Mouse (Mus musculus): Measurements from ENCODE around the gene H2-DMb2. TPM values are rescaled to one million over a fixed set of nuclear protein-coding genes. Genes with fewer than 3 reads are reported as not detected.

H2-DMb2 gene
- total and polyA plus RNA-seq, 2 experiments from 2014 or later = 1.0 to 2.4 TPM

- DNase-seq (peak; percentile 93), ATAC-seq (peak; percentile 90)
- Histone ChIP-seq H3K9me3 (ENCODE audit: low read length) (no peaks in the 10 kb centered on the region), H3K4me2 (ENCODE audit: low read depth) (peak overlapping the region; percentile 35), H3K4me1 (ENCODE audit: insufficient read depth) (no peaks in the 10 kb centered on the region), H3K9ac (no peak overlapping the region), H3K27me3 (ENCODE audit: insufficient read depth, low read length) (no peaks in the 10 kb centered on the region), H3K27ac (ENCODE audit: low read depth, low read length) (no peak overlapping the region), H3K36me3 (ENCODE audit: insufficient read depth) (no peaks in the 10 kb centered on the region), H3K4me3 (ENCODE audit: low read depth, low read length) (no peak overlapping the region)
- WGBS = 6% methylated on average over 12 of the region's 12 CpGs
- peak; percentile 90 for TF ChIP-seq CTCF (IDR thresholded peaks at IDR 0.05; ENCODE audit: low read depth)
Measured at GRCm38 (mm10) chr17:34101604-34102032, 41.5 kb upstream of the H2-DMb2 start.

DNA sequence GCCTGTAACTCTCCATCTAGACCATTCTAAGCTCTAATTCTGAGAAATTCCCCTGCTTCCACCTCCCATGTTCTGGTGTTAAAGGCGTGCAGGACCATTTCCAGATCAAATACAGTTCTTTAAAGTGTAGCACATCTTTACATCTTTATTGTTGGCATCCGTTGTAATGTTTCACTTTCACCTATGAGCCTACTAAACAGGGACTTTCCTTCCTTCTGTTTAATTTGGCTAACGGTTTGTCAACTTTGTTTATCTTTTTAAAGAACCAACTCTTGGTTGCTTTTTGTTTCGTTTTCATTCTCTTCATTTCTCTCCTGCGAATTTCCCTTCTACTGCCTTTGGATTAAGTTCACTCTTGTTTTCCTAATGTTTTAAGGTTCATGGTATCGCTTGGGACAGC, 40.3 kb upstream of the H2-DMb2 start:
- H3K27ac ChIP-seq (ENCODE audit: low read depth, low read length) = no peak overlapping the region
- WGBS = 76% methylated on average over 6 of the region's 6 CpGs
- no peak for ATAC-seq

GRCm38 (mm10) chr17:34104804-34105203, 38.3 kb upstream of the H2-DMb2 start:
- ATAC-seq (no peak), DNase-seq (no peak)
- WGBS = 86% methylated on average over 9 of the region's 9 CpGs

More for the DNA sequence above, 40.3 kb upstream of the H2-DMb2 start:
- H3K4me2 ChIP-seq (ENCODE audit: low read depth) = no peak overlapping the region
- no peak for TF ChIP-seq CTCF (IDR thresholded peaks at IDR 0.05; ENCODE audit: low read depth)
- no peak overlapping the region for H3K4me3 ChIP-seq (ENCODE audit: low read depth, low read length)
- no peaks in the 10 kb centered on the region for H3K36me3 ChIP-seq (ENCODE audit: insufficient read depth)
- no peak for DNase-seq
- no peaks in the 10 kb centered on the region for H3K27me3 ChIP-seq (ENCODE audit: insufficient read depth, low read length)
- no peak overlapping the region for H3K9ac ChIP-seq
- H3K4me1 ChIP-seq (ENCODE audit: insufficient read depth) = no peaks in the 10 kb centered on the region
- H3K9me3 ChIP-seq (ENCODE audit: low read length) = no peaks in the 10 kb centered on the region

DNA sequence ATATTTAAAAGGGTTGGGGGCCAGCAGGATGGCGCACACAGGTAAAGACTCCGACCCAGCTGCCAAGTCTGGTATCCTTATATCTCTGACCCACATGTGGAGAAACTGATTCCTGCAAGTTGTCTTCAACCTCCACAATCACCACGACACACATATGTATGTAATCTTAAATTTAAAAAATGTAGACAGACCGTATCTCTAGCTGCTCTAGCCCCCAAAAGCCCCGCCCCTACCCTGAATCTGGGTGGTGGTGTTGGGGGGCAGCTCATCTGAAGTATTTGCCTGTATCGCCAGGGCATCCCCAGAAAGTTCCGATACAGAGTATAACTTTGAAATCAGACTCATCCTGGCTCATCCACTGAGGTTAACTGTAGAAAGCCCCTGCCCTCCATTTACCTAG, 36.6 kb upstream of the H2-DMb2 start:
- Histone ChIP-seq H3K4me1 (ENCODE audit: insufficient read depth) (0 out of 2 replicates have a peak, but pooled peaks cover 4% of the 10 kb centered on the region), H3K36me3 (ENCODE audit: insufficient read depth) (peaks cover 24% of the 10 kb centered on the region), H3K4me2 (ENCODE audit: low read depth) (no peak overlapping the region), H3K9ac (no peak overlapping the region), H3K27me3 (ENCODE audit: insufficient read depth, low read length) (no peaks in the 10 kb centered on the region), H3K9me3 (ENCODE audit: low read length) (no peaks in the 10 kb centered on the region), H3K27ac (ENCODE audit: low read depth, low read length) (no peak overlapping the region), H3K4me3 (ENCODE audit: low read depth, low read length) (no peak overlapping the region)
- no peak for TF ChIP-seq CTCF (IDR thresholded peaks at IDR 0.05; ENCODE audit: low read depth)
- 89% methylated on average over 7 of the region's 7 CpGs for WGBS
- ATAC-seq (no peak), DNase-seq (no peak)

More at GRCm38 (mm10) chr17:34104804-34105203, 38.3 kb upstream of the H2-DMb2 start:
- Histone ChIP-seq H3K4me2 (ENCODE audit: low read depth) (no peak overlapping the region), H3K27ac (ENCODE audit: low read depth, low read length) (no peak overlapping the region), H3K36me3 (ENCODE audit: insufficient read depth) (peaks cover 8% of the 10 kb centered on the region; the same call in 1 of the 2 replicates), H3K9ac (no peak overlapping the region), H3K27me3 (ENCODE audit: insufficient read depth, low read length) (no peaks in the 10 kb centered on the region), H3K9me3 (ENCODE audit: low read length) (no peaks in the 10 kb centered on the region), H3K4me3 (ENCODE audit: low read depth, low read length) (no peak overlapping the region), H3K4me1 (ENCODE audit: insufficient read depth) (0 out of 2 replicates have a peak, but pooled peaks cover 3% of the 10 kb centered on the region)
- no peak for TF ChIP-seq CTCF (IDR thresholded peaks at IDR 0.05; ENCODE audit: low read depth)

- DNase-seq (no peak), ATAC-seq (peak; percentile 44)
- 0 out of 2 replicates have a peak, but pooled peaks cover 4% of the 10 kb centered on the region for H3K4me1 ChIP-seq (ENCODE audit: insufficient read depth)
- no peak overlapping the region for H3K4me2 ChIP-seq (ENCODE audit: low read depth)
- H3K27me3 ChIP-seq (ENCODE audit: insufficient read depth, low read length) = no peaks in the 10 kb centered on the region
- peaks cover 32% of the 10 kb centered on the region for H3K36me3 ChIP-seq (ENCODE audit: insufficient read depth)
- no peaks in the 10 kb centered on the region for H3K9me3 ChIP-seq (ENCODE audit: low read length)
- TF ChIP-seq CTCF (IDR thresholded peaks at IDR 0.05; ENCODE audit: low read depth) = no peak
- H3K27ac ChIP-seq (ENCODE audit: low read depth, low read length) = no peak overlapping the region
- WGBS = 74% methylated on average over 7 of the region's 7 CpGs
- no peak overlapping the region for H3K9ac ChIP-seq
- H3K4me3 ChIP-seq (ENCODE audit: low read depth, low read length) = no peak overlapping the region
Measured at GRCm38 (mm10) chr17:34107109-34107867, 35.8 kb upstream of the H2-DMb2 start.

- DNase-seq (no peak), ATAC-seq (no peak)
- Histone ChIP-seq H3K9me3 (ENCODE audit: low read length) (no peaks in the 10 kb centered on the region), H3K4me1 (ENCODE audit: insufficient read depth) (0 out of 2 replicates have a peak, but pooled peaks cover 4% of the 10 kb centered on the region), H3K4me2 (ENCODE audit: low read depth) (no peak overlapping the region), H3K36me3 (ENCODE audit: insufficient read depth) (peaks cover 43% of the 10 kb centered on the region), H3K4me3 (ENCODE audit: low read depth, low read length) (no peak overlapping the region), H3K27me3 (ENCODE audit: insufficient read depth, low read length) (no peaks in the 10 kb centered on the region), H3K27ac (ENCODE audit: low read depth, low read length) (no peak overlapping the region), H3K9ac (no peak overlapping the region)
- WGBS = 65% methylated on average over 5 of the region's 6 CpGs
- no peak for TF ChIP-seq CTCF (IDR thresholded peaks at IDR 0.05; ENCODE audit: low read depth)
Measured at GRCm38 (mm10) chr17:34108460-34108859, 34.6 kb upstream of the H2-DMb2 start.

All from forebrain, postnatal 0 days (tissue).